In genomic region chr17:75005281-75005684, GRCm38 (mm10) we compare ENCODE assay signal across 8 mouse cellular contexts. TPM values are rescaled to one million over a fixed set of nuclear protein-coding genes. Genes with fewer than 3 reads are reported as not detected.
DNase-seq lines count a peak whose midpoint lies in the region; ATAC-seq and TF ChIP-seq lines count a peak whose summit lies in the region.

TSS of gene Ltbp1 (plus strand) at chr17:75005568.

- DNase-seq in thymus, adult 2 months = peak; percentile 26
- no peak for DNase-seq in thymus, postnatal 36 days
- peak; percentile 29 to 52 (median 31) for DNase-seq in liver, embryonic 14.5 days (ENCODE audit: low read depth in 3 of 3, low spot score in 3 of 3)
- peak; percentile 85 for DNase-seq in neural tube, embryonic 10.5 days (ENCODE audit: extremely low spot score, low spot score)
- peak; percentile 17 for DNase-seq in thymus, postnatal 0 days (ENCODE audit: low spot score)

- TF ChIP-seq POLR2A in thymus, adult 2 months (IDR thresholded peaks at IDR 0.05; ENCODE audit: control insufficient read depth, extremely low read depth, insufficient read depth, low read length, poor library complexity) = no peak

- H3K9ac ChIP-seq in embryonic facial prominence, embryonic 15.5 days = peak within 1 kb of the TSS; percentile 85
- H3K9ac ChIP-seq in heart, embryonic 12.5 days = peak within 1 kb of the TSS; percentile 99
- peak within 1 kb of the TSS; percentile 91 for H3K9ac ChIP-seq in kidney, embryonic 14.5 days (ENCODE audit: low read depth, low read length)
- H3K9ac ChIP-seq in liver, embryonic 14.5 days (replicated peaks) = peak within 1 kb of the TSS; percentile 14; the same call in 1 of the 2 replicates

- H3K36me3 ChIP-seq in thymus, adult 2 months (ENCODE audit: control insufficient read depth, insufficient read depth, low read length) = no peaks in the 10 kb centered on the region
- 0 out of 2 replicates have a peak, but pooled peaks cover 5% of the 10 kb centered on the region for H3K36me3 ChIP-seq in embryonic facial prominence, embryonic 15.5 days
- H3K36me3 ChIP-seq in heart, embryonic 12.5 days = peaks cover 12% of the 10 kb centered on the region
- peaks cover 8% of the 10 kb centered on the region for H3K36me3 ChIP-seq in kidney, embryonic 14.5 days (ENCODE audit: control insufficient read depth, insufficient read depth, low read length)
- H3K36me3 ChIP-seq in liver, embryonic 14.5 days (replicated peaks; ENCODE audit: control insufficient read depth, insufficient read depth, low read depth) = no peaks in the 10 kb centered on the region

- H3K4me1 ChIP-seq in thymus, adult 2 months (replicated peaks; ENCODE audit: control insufficient read depth, insufficient read depth, low read length) = 0 out of 2 replicates have a peak, but pooled peaks cover 4% of the 10 kb centered on the region
- H3K4me1 ChIP-seq in embryonic facial prominence, embryonic 15.5 days = peaks cover 17% of the 10 kb centered on the region
- peaks cover 35% of the 10 kb centered on the region for H3K4me1 ChIP-seq in heart, embryonic 12.5 days (replicated peaks)
- H3K4me1 ChIP-seq in kidney, embryonic 14.5 days (ENCODE audit: control insufficient read depth, insufficient read depth, low read length) = peaks cover 11% of the 10 kb centered on the region
- peaks cover 0 to 5% of the 10 kb centered on the region in 2 experiments; a peak in 3 of 4 replicates for H3K4me1 ChIP-seq in liver, embryonic 14.5 days (replicated peaks; ENCODE audit: control insufficient read depth in 2 of 2, insufficient read depth in 2 of 2, low read length in 1 of 2)

- ATAC-seq in embryonic facial prominence, embryonic 15.5 days (ENCODE audit: insufficient number of reproducible peaks, low FRiP score, low TSS enrichment, low read depth) = peak; percentile 86
- ATAC-seq in heart, embryonic 12.5 days (ENCODE audit: insufficient number of reproducible peaks, low FRiP score) = peak; percentile 83
- ATAC-seq in kidney, embryonic 14.5 days (ENCODE audit: low FRiP score, low TSS enrichment) = peak; percentile 86
- peak; percentile 78 for ATAC-seq in liver, embryonic 14.5 days (ENCODE audit: insufficient read depth)

- peak within 1 kb of the TSS; percentile 21 for H3K4me3 ChIP-seq in thymus, adult 2 months (ENCODE audit: control insufficient read depth, insufficient read depth, low read length)
- H3K4me3 ChIP-seq in embryonic facial prominence, embryonic 15.5 days (replicated peaks) = peak within 1 kb of the TSS; percentile 90
- H3K4me3 ChIP-seq in heart, embryonic 12.5 days = peak within 1 kb of the TSS; percentile 98
- H3K4me3 ChIP-seq in kidney, embryonic 14.5 days (ENCODE audit: low read length) = peak within 1 kb of the TSS; percentile 90
- peak within 1 kb of the TSS; percentile 51 to 55 for H3K4me3 ChIP-seq in liver, embryonic 14.5 days (ENCODE audit: insufficient read depth in 1 of 2, low read depth in 2 of 2, low read length in 2 of 2)

- no peak for TF ChIP-seq EP300 in liver, embryonic 14.5 days (IDR thresholded peaks at IDR 0.05; ENCODE audit: low read depth)

- TF ChIP-seq CTCF in thymus, adult 2 months (IDR thresholded peaks at IDR 0.05; ENCODE audit: borderline replicate concordance, control insufficient read depth, extremely low read depth, insufficient read depth, low read length, poor library complexity) = no peak
- no peak for TF ChIP-seq CTCF in liver, embryonic 14.5 days (IDR thresholded peaks at IDR 0.05; ENCODE audit: low read depth)

- H3K9me3 ChIP-seq in embryonic facial prominence, embryonic 15.5 days (replicated peaks) = no peaks in the 10 kb centered on the region
- no peaks in the 10 kb centered on the region for H3K9me3 ChIP-seq in heart, embryonic 12.5 days (replicated peaks)
- no peaks in the 10 kb centered on the region for H3K9me3 ChIP-seq in kidney, embryonic 14.5 days (ENCODE audit: control insufficient read depth, low read length)
- no peaks in the 10 kb centered on the region for H3K9me3 ChIP-seq in liver, embryonic 14.5 days (ENCODE audit: control insufficient read depth, low read length)

- H3K27ac ChIP-seq in thymus, adult 2 months (ENCODE audit: control insufficient read depth, insufficient read depth, low read length) = no peak within 1 kb of the TSS
- peak within 1 kb of the TSS; percentile 94 for H3K27ac ChIP-seq in embryonic facial prominence, embryonic 15.5 days (replicated peaks)
- H3K27ac ChIP-seq in heart, embryonic 12.5 days (ENCODE audit: poor library complexity, severe bottlenecking) = peak within 1 kb of the TSS; percentile 98
- peak within 1 kb of the TSS; percentile 91 for H3K27ac ChIP-seq in kidney, embryonic 14.5 days (ENCODE audit: low read depth, low read length)
- H3K27ac ChIP-seq in liver, embryonic 14.5 days = no peak within 1 kb of the TSS

- WGBS in thymus, adult 2 months = 1% methylated on average over 27 of the region's 27 CpGs
- 1% methylated on average over 27 of the region's 27 CpGs for WGBS in embryonic facial prominence, embryonic 15.5 days
- WGBS in heart, embryonic 12.5 days = under 1% methylated on average over 27 of the region's 27 CpGs
- WGBS in kidney, embryonic 14.5 days = 1% methylated on average over 27 of the region's 27 CpGs
- under 1% methylated on average over 26 of the region's 27 CpGs for WGBS in liver, embryonic 14.5 days (ENCODE audit: insufficient replicate concordance)

- H3K4me2 ChIP-seq in embryonic facial prominence, embryonic 15.5 days (replicated peaks) = peak within 1 kb of the TSS; percentile 92
- peak within 1 kb of the TSS; percentile 84 for H3K4me2 ChIP-seq in heart, embryonic 12.5 days
- H3K4me2 ChIP-seq in kidney, embryonic 14.5 days (replicated peaks; ENCODE audit: low read depth, low read length) = peak within 1 kb of the TSS; percentile 70
- H3K4me2 ChIP-seq in liver, embryonic 14.5 days (ENCODE audit: low read depth) = peak within 1 kb of the TSS; percentile 76

- H3K27me3 ChIP-seq in thymus, adult 2 months (ENCODE audit: control insufficient read depth, insufficient read depth, low read length) = peaks cover 5% of the 10 kb centered on the region; the same call in 1 of the 2 replicates
- no peaks in the 10 kb centered on the region for H3K27me3 ChIP-seq in embryonic facial prominence, embryonic 15.5 days
- H3K27me3 ChIP-seq in heart, embryonic 12.5 days (replicated peaks) = no peaks in the 10 kb centered on the region
- H3K27me3 ChIP-seq in kidney, embryonic 14.5 days (ENCODE audit: control insufficient read depth, insufficient read depth, low read length) = no peaks in the 10 kb centered on the region
- peaks cover 5% of the 10 kb centered on the region for H3K27me3 ChIP-seq in liver, embryonic 14.5 days (ENCODE audit: control insufficient read depth, insufficient read depth, low read length)

RNA-seq across cellular contexts. Expression of gene Ltbp1, which starts in this region (rescaled TPM):
- polyA plus RNA-seq in thymus, adult 2 months (2012; rRNA removed) = 3.6 and 4.0 TPM in 2 replicates
- polyA plus RNA-seq in embryonic facial prominence, embryonic 15.5 days (2015; fragmentation: Nextera tagmentation; extraction: Ambion mirVana) = 48.0 and 55.5 TPM in 2 replicates
- polyA plus RNA-seq in heart, embryonic 12.5 days (2016; fragmentation: Nextera tagmentation; extraction: Ambion mirVana) = 58.8 and 59.3 TPM in 2 replicates
- 35.2 and 54.7 TPM in 2 replicates for polyA plus RNA-seq in kidney, embryonic 14.5 days (2014; fragmentation: Nextera tagmentation; extraction: Ambion mirVana)
- 1.1 and 1.9 TPM in 2 replicates for polyA plus RNA-seq in liver, embryonic 14.5 days (2012; rRNA removed)
- polyA plus RNA-seq in liver, embryonic 14.5 days (2014; fragmentation: Nextera tagmentation; extraction: Ambion mirVana) = 2.2 and 3.1 TPM in 2 replicates
- 1.9 TPM in 2 replicates for polyA plus RNA-seq in thymus, postnatal 0 days (2015; fragmentation: Nextera tagmentation; extraction: Ambion mirVana)

Comparison
In these comparisons a context has a peak if more than half of its experiments do, and no peak if none do; other contexts are left out.
1. DNase-seq: peak in thymus, adult 2 months (single experiment), liver, embryonic 14.5 days (3 of 3), neural tube, embryonic 10.5 days (single experiment) and thymus, postnatal 0 days (single experiment); none in thymus, postnatal 36 days (0 of 2).
2. H3K27ac ChIP-seq: peak in embryonic facial prominence, embryonic 15.5 days (single experiment), heart, embryonic 12.5 days (single experiment) and kidney, embryonic 14.5 days (single experiment); none in thymus, adult 2 months (single experiment) and liver, embryonic 14.5 days (single experiment).
3. H3K4me3 ChIP-seq: peak in every context shown above with its lines; median percentile 98 in heart, embryonic 12.5 days; 90 in embryonic facial prominence, embryonic 15.5 days; 90 in kidney, embryonic 14.5 days; 53 in liver, embryonic 14.5 days; 21 in thymus, adult 2 months.
4. H3K9ac ChIP-seq: peak in every context shown above with its lines; median percentile 99 in heart, embryonic 12.5 days; 91 in kidney, embryonic 14.5 days; 85 in embryonic facial prominence, embryonic 15.5 days; 14 in liver, embryonic 14.5 days.
5. Peak in every context shown above with its lines, with median percentiles within 50 percentile points of each other: ATAC-seq and H3K4me2 ChIP-seq.